Mouse (Mus musculus) lung, postnatal 36 days (tissue): ENCODE data around the gene Dspp.

Experiments
- DNase-seq: peaks from one replicate; pipeline ENCODE4 v3.0.0; 2022; ENCODE audit warnings: mixed read lengths

Dspp gene

DNA sequence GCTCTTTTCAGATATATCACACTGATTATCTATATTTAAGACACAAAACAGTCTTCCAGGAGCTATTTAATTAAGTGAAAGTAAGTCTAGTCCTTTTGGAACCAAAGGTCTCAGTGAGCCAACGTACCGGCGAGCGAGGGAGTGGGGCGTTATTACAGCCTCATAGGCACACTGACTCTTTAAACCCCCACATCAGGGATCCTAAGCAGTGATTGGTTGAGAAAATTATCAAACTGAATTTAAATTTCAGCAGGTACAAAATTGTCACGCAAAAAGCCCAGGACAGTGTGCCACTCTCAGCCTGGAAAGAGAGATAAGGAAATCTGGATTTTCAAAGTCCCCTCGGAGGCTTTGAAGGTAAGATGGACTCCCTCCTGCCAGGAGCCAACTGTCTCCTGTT lies at the start of gene Dspp:
Gene Dspp (plus strand): TSS at position 301 of the 400 bp plus-strand sequence.
- no peak for DNase-seq

DNA sequence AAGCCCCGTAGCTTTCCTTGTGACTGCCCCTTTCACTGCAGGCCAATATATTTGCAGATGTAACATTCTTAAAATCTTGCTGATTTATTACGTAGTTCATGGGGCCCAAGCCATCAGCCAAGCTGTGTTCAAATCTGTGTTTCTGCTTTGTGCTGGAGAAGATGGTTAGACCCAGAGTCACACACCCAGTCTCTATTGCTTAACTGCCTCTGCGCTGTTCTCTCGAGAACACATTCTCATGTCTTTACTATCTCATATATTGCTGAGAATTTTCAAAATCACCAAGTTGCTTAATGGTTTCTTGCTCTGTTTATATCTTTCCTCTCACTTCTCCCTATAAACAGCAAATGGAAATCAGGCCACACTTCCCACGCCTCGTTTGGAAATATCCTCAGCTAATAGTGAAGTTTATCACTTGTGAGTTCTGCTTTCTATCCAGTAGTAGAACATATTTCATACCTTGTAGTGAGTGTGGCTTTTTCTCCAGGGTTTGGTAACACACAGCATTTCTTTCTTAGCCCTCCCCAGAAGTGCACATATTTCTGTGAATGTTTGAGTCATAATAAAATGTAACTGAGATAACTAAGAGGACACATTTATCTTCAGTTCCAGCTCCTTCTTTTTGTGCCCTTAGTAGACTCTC lies 46.4 kb upstream of the Dspp start:
- DNase-seq = peak; percentile 30

DNA sequence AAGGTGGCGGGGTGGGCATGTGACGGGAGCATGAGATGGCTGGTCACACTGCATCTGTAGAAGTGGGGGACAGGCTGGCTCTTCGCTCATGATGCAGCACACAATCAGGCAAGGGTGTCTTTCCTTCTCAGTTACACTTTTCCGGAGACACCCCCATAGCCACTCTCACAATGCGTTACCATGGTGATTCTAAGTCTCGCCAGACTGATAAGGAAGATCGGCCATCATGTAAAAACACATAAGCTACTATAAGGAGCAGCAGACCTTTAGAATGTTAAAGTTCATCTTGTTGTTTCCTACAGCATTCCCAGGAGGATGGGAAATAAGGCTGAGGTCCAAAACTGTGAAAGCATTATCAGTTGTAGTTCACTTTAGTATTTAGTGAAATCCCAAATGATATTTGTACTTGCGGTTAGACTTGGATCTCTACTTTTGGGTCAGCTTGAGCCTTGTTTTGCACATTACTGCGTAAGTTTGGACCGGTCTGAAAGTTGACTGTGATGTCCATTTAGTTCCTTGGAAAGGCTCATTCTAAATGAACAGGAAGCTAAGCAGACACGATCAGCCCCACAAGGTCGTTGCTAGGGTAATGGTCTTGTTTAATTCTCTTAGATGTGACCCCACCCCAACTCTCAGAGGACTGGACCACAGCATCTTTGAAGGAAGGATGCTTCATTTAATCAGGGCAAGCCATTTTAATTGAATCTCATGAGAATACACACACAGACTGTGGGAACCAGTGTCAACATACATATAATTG lies 43.8 kb upstream of the Dspp start:
- DNase-seq = no peak

DNA sequence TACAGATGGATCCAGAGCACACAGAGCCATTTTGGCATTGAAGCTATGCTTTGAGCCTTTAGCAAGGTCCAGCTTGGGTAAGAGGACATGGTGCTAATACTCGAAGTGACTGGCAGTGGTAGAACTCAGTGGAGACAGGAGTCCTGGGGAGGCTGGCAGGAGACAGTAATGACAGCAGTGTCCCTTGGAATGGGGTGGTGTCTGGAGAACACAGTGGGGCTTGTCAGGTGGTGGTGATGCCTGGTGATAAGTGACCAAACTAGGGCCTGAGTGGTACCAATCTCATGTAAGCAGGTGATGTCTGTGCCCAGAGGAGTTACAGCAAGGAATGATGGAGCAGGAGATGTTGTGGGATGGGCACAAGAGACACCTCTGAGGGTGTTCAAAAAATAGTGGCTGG lies 43.2 kb upstream of the Dspp start:
- no peak for DNase-seq

DNA sequence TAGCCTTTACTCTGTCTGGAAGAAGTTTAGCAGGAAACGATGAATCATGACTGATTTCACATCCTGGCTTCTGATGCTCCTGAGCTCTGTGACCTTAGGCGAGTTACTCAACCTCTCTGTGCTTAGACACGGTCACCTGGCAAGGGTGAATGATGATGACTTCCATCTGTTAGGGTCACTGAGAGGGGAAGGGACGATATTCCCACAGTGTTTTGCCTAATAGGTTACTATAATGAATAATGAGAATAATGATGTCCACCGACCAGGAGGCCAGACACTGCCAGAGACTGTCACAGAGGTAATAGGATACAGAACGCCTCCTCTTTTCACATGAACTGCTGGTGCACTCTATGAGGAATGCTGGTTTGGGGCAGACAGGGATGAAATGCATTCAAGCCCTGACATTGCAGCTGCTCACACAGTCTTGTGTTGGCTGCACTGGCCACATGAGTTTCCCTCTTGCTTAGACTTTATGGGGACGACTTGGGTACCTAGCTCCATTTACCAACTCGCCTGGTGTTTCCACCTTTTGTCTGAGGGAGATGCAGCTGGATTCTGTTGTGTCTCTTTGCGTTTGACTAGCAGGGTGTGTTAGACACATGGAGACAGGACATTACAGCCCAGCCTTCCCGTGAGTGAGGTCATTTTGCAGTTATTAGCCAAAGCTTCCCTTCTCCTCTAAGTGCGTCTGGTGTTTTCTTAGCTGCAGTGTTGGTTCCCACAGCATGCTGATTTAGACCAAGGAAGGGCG lies 42.1 kb upstream of the Dspp start:
- peak; percentile 30 for DNase-seq

DNA sequence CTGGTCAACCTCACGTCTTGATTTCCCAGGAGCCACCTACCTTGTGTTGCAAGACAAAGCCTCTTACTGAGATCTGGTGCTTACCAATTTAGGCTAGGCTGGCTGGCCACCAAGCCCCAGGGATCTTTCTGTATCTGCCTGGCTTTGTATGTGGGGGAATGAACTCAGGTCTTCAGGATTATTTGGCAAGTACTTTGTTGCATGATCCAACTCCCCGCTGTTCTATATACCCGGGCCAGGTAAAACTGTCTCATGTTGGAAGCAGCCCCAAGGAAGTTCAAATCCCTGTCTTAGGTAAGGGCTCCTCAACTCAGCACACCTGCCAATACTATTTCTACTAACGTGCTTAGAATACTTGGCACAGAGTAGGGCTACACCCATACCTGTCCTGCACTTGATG lies 39.6 kb upstream of the Dspp start:
- no peak for DNase-seq

DNA sequence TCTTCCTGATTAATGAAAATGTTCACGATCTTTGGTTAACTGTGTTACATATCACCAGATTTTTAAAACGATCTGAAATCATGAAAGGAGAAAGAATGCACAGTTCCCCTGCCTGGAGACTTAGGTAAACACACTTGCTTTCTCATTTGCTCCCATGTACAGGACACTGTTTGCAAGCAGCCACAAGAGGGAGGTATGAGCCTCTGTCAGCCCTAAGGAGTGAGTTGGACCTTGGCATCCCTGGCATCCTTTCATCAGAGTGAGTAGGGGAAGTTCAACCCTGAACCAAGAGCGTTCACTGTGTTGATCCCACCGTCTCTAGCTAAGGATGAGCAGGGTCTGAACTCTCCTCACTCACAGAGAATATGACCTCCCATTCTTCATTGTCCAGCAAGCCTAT lies 39.0 kb upstream of the Dspp start:
- DNase-seq = peak; percentile 66

DNA sequence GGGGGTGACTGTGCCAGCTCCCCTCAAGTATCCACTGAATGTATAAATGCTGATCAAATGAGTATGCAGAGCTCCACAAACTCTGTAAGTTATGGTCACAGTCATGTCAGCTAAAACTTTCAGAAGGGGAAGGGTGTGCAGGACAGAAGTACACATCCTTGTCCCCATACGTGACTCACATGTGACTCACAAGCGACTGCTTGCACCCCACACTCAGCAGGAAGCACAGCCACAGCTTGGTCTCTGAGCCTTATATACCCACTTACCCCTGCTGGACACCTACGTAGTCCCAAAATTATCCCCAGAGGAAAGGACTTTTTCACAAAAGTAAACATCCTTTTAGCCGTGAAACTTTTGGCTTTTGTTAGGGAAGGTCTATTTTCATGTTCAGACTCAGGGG lies 36.8 kb upstream of the Dspp start:
- no peak for DNase-seq

DNA sequence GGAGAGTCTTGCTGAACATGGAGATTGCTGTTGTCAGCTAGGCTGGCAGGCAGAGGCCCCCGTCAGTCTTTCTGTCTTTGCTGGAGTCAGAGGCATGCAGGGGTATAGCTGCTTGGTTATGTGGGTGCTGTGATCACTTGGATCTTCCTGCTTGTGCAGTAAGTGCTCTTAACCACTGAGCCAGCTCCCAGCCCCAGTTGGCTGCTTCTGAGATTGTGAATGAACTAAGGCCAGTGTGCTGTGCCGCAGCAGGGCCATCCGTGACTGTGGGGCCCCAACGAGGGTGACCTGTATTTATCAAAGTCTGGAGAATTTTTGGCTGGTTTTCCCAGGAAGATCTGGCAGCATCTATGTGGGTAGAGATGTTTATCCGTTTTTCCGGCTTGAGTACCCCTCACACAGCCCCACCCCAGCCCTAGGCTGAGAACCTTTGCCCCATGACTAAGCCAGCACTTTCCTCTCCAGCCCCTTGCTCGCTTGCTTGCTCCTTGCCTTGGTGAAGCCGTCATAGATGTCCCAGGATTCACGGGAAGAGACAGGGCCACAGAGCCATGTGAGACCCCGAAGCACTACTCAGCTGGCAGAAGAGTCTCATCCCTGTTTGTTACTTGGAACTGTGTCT lies 32.5 kb upstream of the Dspp start:
- DNase-seq = no peak

DNA sequence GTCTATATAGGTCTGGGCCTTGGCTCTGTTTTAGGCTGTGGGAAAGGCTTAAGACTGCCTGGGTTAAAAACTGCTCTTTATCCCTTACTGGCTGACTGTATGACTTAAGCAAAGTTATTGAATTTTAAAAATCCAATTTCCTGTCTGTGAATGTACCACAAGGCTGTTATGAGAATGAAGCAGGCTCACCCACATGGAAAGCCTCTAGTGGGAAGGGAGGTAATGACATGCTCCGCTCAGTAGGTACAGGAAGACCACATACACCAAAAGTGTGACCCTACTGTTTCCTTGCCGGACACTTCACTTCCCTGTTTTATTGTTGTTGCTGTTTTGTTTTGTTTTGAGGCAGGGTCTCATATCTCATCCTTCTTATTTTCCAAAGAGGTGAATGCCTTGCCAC lies 29.4 kb upstream of the Dspp start:
- no peak for DNase-seq

DNA sequence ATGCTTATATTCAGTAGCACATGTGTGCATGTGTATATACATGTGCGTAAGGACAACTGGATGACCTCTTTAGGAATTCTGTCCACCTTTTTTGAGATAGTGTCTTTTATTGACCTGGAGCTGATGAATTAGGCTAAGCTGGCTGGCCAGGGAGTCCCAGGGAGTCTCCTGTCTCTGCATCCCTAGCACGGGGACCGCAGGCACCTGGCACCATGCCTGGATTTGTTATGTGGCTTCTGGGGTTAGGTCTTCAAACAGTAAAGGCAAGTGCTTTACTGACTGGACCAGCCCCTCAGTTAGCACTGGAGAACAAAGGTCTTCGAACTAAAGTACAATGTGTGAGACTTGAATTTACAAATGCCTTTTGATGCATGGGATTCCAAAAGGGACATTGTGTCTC lies 26.5 kb upstream of the Dspp start:
- no peak for DNase-seq

DNA sequence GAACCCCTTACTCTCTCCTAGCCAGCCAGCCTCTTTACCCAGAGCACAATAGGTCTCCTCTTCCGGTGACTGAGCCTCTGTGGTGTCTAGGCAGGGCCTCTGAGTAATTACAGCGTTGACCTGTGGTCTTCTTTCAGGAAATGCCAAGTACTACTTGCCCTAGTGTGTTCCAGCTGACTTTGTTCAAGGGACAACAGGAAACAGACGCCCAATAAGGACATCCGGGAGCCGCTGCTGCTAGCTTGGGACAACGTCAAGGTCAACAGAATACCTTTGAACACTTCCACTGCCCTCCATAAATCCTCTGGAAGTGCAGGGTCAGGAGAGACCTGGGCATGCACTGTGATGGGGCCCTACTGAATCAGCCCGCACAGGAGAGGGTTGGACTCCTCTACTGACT lies 21.2 kb upstream of the Dspp start:
- peak; percentile 19 for DNase-seq

DNA sequence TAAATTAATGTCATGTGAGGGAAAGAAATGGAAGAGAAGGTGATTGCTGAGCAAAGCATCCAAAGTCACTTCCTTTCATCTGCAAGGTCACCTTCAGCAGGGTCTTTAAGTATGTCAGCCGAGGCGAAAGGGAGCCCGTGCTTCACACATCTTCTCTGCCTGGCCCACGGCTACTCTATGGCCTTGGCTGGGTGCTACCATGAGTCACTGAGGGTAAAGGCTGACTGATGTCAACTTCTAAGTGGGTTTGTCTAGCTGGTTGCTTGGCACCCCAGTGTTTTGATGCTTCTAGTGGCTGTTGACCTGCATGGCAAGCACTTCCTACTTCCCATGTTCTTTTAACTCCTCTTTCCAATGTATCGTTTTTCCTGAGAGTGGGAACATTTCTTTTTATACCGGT lies 20.3 kb upstream of the Dspp start:
- no peak for DNase-seq

DNA sequence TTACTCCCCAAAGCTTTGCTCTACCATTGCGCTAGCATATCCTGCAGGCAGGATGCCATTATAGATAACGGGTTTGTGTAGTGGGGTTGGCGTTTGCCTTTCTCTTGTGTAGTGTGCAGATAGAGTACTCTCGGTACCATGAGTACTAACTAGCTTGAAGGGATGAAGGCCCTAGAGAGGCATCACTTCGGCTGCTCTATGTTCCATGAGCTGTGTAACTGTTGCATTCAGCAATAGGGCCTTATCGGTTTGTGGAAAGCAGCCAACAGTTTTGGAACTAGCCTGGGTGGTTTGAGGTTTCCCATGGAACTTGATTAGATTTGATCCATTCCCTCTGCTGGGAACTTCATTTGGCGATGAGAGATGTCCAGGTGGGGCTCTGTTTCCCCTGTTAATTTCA lies 12.8 kb upstream of the Dspp start:
- DNase-seq = no peak

DNA sequence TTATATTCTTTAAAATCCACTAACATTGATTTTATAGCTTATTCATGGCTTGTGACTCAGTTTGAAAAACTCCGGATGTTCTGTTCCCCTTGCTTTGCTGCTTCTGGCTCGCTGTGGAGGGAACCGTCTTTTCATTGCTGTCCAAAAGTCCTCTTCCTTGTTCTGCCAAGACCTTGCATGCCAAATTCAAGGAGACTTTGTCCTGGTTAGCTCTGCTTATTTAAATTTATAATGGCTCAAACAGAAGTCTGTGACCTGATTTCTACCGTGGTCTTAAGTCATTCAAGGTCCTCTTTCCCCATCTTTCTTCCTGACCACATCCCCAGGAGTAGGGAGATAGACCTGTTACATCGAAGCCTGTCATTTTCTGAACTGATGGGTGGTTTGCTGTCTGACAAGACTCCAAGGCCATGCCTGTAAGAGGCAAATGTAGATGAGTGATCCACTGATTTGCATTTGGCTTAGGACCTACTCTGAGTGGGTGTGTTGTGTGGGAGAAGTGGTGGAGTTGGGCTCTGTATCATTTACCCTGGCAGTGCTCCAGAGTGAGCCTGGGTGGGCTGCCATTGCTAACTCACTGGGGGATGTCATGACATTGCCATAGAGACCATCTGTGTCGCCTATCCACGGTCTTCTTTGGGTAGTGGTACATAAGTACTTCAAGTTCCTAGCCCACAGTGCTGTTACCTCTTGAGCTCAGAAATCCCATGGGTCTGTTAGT lies 12.0 kb upstream of the Dspp start:
- no peak for DNase-seq

DNA sequence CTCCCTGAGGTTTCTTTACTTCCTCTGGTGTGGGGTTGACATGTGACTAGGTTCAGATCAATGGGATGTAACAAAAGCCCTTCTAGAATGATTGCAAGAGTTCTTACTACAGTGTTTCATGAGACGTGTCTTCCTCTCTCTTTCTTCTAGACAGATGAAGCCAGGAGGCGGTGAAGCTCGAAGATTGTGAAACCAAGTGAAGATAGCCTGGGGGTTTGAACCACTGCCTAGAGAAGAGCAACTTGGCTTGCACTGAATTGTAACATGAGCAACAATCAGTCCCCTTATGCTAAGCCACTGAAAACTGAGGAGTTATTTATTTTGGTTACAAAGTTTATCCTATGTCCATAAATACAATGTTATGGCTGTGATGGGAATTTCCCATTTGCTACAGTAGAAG lies 9.9 kb upstream of the Dspp start:
- DNase-seq = no peak

DNA sequence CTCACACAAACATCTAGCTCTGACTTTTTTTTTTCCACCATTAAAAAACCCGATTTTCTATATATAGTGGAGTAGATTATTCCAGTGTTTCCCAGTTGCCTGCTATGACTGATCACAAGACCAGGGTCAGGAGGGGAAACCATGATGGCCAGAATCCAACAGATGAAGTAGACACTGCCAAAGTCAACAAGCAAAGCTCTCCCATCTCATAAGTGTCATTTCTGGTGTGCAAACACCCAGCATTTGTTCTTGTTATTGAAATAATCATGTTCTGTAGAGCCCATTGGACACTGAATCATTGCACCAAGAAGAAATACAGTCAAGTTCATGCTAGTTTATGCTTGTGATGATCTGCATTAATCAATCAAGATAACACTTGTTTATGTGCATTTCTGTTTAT lies 9.1 kb upstream of the Dspp start:
- DNase-seq = peak; percentile 66

DNA sequence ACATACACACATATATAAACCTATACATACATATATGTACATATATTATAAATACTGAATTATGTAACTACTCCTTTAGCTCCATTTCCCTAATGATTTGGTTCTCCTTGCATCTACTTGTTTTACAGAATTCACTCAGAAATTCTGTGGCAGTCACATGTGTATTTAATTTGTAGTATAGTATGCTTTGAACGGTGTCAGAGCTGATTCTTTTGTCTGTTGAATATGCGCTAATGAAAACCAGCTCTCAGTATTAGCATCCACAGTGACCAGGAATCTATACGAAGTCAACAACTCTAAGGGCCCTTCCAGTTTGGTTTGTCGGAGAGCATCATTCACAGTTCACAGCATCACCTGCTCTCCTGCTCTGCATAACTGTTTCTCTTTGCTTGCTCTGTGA lies 7.0 kb upstream of the Dspp start:
- no peak for DNase-seq

DNA sequence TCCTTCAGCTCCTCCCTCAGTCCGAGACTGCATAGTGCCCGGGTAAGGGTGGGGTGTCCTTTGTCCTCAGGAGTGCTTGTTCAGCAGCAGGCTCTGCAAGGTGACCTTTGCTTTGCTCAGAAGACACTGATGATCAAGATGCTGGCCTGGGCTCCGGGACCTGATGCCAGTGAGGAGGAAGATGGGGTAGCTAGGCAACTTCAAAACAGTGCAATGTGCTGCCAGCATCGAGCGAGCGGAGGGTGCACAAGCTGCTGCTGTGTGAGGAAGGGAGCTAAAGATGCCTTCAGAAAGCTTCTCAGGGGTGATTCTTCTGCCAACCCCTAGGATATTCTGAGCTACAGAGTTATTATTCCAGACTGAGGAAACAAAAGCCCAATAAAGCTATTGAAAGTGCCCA lies 2.6 kb downstream of the Dspp start:
- no peak for DNase-seq

DNA sequence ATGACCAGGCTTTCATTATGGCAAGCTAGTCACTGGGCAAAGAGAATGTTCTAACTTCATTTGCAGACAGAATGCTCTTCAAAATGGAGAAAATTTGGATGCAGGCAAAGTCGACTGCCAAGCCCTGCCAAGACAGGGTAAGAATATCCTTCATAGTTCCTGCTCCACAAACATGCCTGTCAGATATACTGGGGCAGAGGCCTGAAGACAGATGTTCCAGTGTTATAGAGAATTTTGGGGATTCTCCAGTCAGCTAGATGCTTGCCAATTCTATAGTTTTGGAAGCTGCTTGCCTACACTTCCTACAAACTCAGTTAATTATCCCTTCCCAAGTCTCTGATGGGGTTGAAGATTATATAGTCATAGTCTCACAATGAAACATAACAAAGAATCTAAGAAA lies 13.2 kb downstream of the Dspp start:
- no peak for DNase-seq

DNA sequence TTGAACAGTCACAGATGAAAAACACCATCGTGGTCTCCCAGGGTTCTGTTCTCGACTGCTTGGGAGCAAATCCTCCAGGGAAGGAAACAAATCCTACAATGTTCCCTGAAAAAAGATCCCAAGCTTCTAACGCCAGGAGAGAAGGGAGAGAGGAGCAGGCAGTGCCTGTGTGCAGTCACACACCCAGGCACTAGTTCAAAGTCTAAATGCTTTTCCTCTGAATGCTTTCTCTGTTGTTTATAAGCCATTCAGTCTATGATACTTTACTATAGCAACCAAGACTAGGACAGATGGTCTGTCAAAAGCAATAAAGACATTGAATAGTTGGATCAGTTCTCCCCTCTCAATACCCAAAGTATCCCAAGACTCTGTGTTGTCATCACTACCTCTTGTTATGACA lies 16.8 kb downstream of the Dspp start:
- DNase-seq = no peak

DNA sequence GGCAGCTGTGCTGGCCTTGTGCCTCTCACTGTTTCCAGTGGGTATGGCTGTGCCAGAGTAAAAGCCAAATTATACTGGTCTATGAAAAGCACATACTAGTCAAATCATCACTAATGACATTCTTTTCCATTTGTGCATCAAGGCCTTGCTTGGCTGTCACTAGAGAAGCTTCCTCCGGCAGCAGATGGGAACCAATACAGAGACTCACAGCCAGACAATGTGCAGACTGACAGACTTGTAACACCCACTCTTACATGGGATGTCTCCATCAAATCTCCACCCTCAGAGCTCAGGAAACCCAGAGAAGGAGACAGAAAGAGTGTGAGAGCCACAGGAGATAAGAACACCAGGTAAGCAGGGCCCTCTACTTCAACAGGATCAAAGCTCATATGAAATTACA lies 24.6 kb downstream of the Dspp start:
- no peak for DNase-seq
